Mouse (Mus musculus): Measurements from ENCODE around the gene Phlda3. TPM values are rescaled to one million over a fixed set of nuclear protein-coding genes. Genes with fewer than 3 reads are reported as not detected.

Phlda3 gene
- polyA plus RNA-seq, 1 experiment, result 317 TPM

GRCm38 (mm10) chr1:135794216-135795134 lies 28.6 kb downstream of the Phlda3 start:
- TF ChIP-seq TCF3 (IDR thresholded peaks at IDR 0.05; ENCODE audit: insufficient read length, low read depth) (peak; percentile 61), USF1 (IDR thresholded peaks at IDR 0.05; ENCODE audit: low read depth) (no peak), MYOG (IDR thresholded peaks at IDR 0.05; ENCODE audit: control insufficient read depth in 1 of 3, insufficient read depth in 1 of 3, insufficient read length in 2 of 3, low read depth in 2 of 3) (peak; percentile 83 to 94 (median 89)), MYOD1 (IDR thresholded peaks at IDR 0.05; ENCODE audit: control insufficient read depth in 1 of 3, insufficient read length in 2 of 3, low read depth in 2 of 3) (peak; percentile 62 to 92 (median 86)), CEBPB (IDR thresholded peaks at IDR 0.05; ENCODE audit: insufficient read depth, poor library complexity, severe bottlenecking) (peak; percentile 30; the same call in 1 of the 2 replicates), REST (IDR thresholded peaks at IDR 0.05; ENCODE audit: insufficient read depth, insufficient read length) (no peak), POLR2AphosphoS2 (IDR thresholded peaks at IDR 0.05; ENCODE audit: insufficient read length, low read depth) (no peak), TCF12 (IDR thresholded peaks at IDR 0.05; ENCODE audit: insufficient read depth, poor library complexity, severe bottlenecking) (peak; percentile 82), MAX (IDR thresholded peaks at IDR 0.05; ENCODE audit: low read depth) (no peak), POLR2A (IDR thresholded peaks at IDR 0.05; ENCODE audit: insufficient read length, low read depth) (no peak), E2F4 (IDR thresholded peaks at IDR 0.05; ENCODE audit: insufficient read depth) (no peak), SRF (IDR thresholded peaks at IDR 0.05; ENCODE audit: control insufficient read depth, insufficient read length, low read depth) (no peak)
- H3K4me3 ChIP-seq, result peak overlapping the region; percentile 19

GRCm38 (mm10) chr1:135798492-135798891 lies 32.6 kb downstream of the Phlda3 start:
- Histone ChIP-seq H3K27me3 (ENCODE audit: control insufficient read depth, insufficient read depth, insufficient read length) (no peaks in the 10 kb centered on the region), H3ac (ENCODE audit: control insufficient read depth, insufficient read length) (no peak overlapping the region), H3K4me2 (ENCODE audit: low read depth) (peak overlapping the region; percentile 64), H3K36me3 (ENCODE audit: control insufficient read depth, insufficient read depth) (no peaks in the 10 kb centered on the region), H3K79me2 (ENCODE audit: control insufficient read depth, insufficient read depth) (peaks cover 13% of the 10 kb centered on the region), H3K4me3 (peak overlapping the region; percentile 64)
- TF ChIP-seq MAX (IDR thresholded peaks at IDR 0.05; ENCODE audit: low read depth) (no peak), SRF (IDR thresholded peaks at IDR 0.05; ENCODE audit: control insufficient read depth, insufficient read length, low read depth) (no peak), TCF12 (IDR thresholded peaks at IDR 0.05; ENCODE audit: insufficient read depth, poor library complexity, severe bottlenecking) (peak; percentile 66), POLR2A (IDR thresholded peaks at IDR 0.05; ENCODE audit: insufficient read length, low read depth) (no peak), REST (IDR thresholded peaks at IDR 0.05; ENCODE audit: insufficient read depth, insufficient read length) (no peak), MYOG (IDR thresholded peaks at IDR 0.05; ENCODE audit: control insufficient read depth in 1 of 3, insufficient read depth in 1 of 3, insufficient read length in 2 of 3, low read depth in 2 of 3) (peak in 2 of 3 experiments; percentile 2 to 71), CEBPB (IDR thresholded peaks at IDR 0.05; ENCODE audit: insufficient read depth, poor library complexity, severe bottlenecking) (no peak), TCF3 (IDR thresholded peaks at IDR 0.05; ENCODE audit: insufficient read length, low read depth) (no peak), E2F4 (IDR thresholded peaks at IDR 0.05; ENCODE audit: insufficient read depth) (no peak), MYOD1 (IDR thresholded peaks at IDR 0.05; ENCODE audit: control insufficient read depth in 1 of 3, insufficient read length in 2 of 3, low read depth in 2 of 3) (peak in 2 of 3 experiments; percentile 67 to 82), POLR2AphosphoS2 (IDR thresholded peaks at IDR 0.05; ENCODE audit: insufficient read length, low read depth) (no peak), USF1 (IDR thresholded peaks at IDR 0.05; ENCODE audit: low read depth) (no peak)

More at GRCm38 (mm10) chr1:135794216-135795134, 28.6 kb downstream of the Phlda3 start:
- H3K79me2 ChIP-seq (ENCODE audit: control insufficient read depth, insufficient read depth), result peaks cover 2% of the 10 kb centered on the region
- no peaks in the 10 kb centered on the region for H3K27me3 ChIP-seq (ENCODE audit: control insufficient read depth, insufficient read depth, insufficient read length)
- no peaks in the 10 kb centered on the region for H3K36me3 ChIP-seq (ENCODE audit: control insufficient read depth, insufficient read depth)
- peak overlapping the region; percentile 82 for H3K4me2 ChIP-seq (ENCODE audit: low read depth)
- no peak overlapping the region for H3ac ChIP-seq (ENCODE audit: control insufficient read depth, insufficient read length)

DNA sequence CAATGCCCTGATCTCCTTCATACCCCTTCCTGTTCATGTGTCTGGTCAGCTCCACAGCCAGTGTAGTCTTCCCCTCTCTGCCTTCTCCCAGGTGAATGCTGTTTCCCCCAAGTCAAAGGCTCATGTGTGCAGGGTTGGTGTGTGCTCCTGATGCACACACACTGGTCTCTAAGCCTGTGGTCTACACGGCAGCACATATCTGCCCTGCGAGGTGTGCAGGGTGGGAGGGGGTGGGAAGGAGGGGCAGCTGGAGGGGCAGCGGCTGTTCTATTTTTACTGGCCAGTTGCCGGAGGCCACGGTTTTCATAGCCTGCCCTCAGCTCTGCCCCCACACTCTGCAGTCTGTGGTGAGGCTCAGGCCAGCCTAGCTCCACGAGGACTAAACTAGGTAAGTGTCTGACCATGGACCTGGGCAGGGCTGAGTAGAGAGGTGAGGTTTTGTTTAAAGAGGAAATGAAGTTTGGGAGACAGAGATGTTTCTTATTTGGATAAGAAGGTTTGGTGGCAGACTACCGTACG lies 33.2 kb downstream of the Phlda3 start:
- peak overlapping the region; percentile 64 for H3K4me3 ChIP-seq
- peaks cover 13% of the 10 kb centered on the region for H3K79me2 ChIP-seq (ENCODE audit: control insufficient read depth, insufficient read depth)
- TF ChIP-seq POLR2A (IDR thresholded peaks at IDR 0.05; ENCODE audit: insufficient read length, low read depth) (peak; percentile 68), MYOD1 (IDR thresholded peaks at IDR 0.05; ENCODE audit: control insufficient read depth in 1 of 3, insufficient read length in 2 of 3, low read depth in 2 of 3) (peak in 1 of 3 experiments; percentile 69), E2F4 (IDR thresholded peaks at IDR 0.05; ENCODE audit: insufficient read depth) (no peak), REST (IDR thresholded peaks at IDR 0.05; ENCODE audit: insufficient read depth, insufficient read length) (no peak), USF1 (IDR thresholded peaks at IDR 0.05; ENCODE audit: low read depth) (no peak), SRF (IDR thresholded peaks at IDR 0.05; ENCODE audit: control insufficient read depth, insufficient read length, low read depth) (no peak), TCF3 (IDR thresholded peaks at IDR 0.05; ENCODE audit: insufficient read length, low read depth) (no peak), MAX (IDR thresholded peaks at IDR 0.05; ENCODE audit: low read depth) (no peak), MYOG (IDR thresholded peaks at IDR 0.05; ENCODE audit: control insufficient read depth in 1 of 3, insufficient read depth in 1 of 3, insufficient read length in 2 of 3, low read depth in 2 of 3) (peak in 2 of 3 experiments; percentile 57 to 72), CEBPB (IDR thresholded peaks at IDR 0.05; ENCODE audit: insufficient read depth, poor library complexity, severe bottlenecking) (no peak), TCF12 (IDR thresholded peaks at IDR 0.05; ENCODE audit: insufficient read depth, poor library complexity, severe bottlenecking) (no peak), POLR2AphosphoS2 (IDR thresholded peaks at IDR 0.05; ENCODE audit: insufficient read length, low read depth) (peak; percentile 85)
- H3K4me2 ChIP-seq (ENCODE audit: low read depth), result peak overlapping the region; percentile 82
- peak overlapping the region; percentile 31 for H3ac ChIP-seq (ENCODE audit: control insufficient read depth, insufficient read length)
- no peaks in the 10 kb centered on the region for H3K36me3 ChIP-seq (ENCODE audit: control insufficient read depth, insufficient read depth)
- H3K27me3 ChIP-seq (ENCODE audit: control insufficient read depth, insufficient read depth, insufficient read length), result no peaks in the 10 kb centered on the region
